Mouse (Mus musculus) megakaryocyte, adult 5-6 weeks (primary cell): ENCODE measurements around the gene Agpat3. TPM values are rescaled to one million over a fixed set of nuclear protein-coding genes. Genes with fewer than 3 reads are reported as not detected.

Experiments
- ATAC-seq: 2 replicates; pipeline ENCODE4 v1.8.0; 2016; ENCODE audit warnings: mild to moderate bottlenecking, inconsistent platforms; ENCODE audit not compliant: poor library complexity, severe bottlenecking
- total RNA-seq, 2 experiments: library from RNA; stranded (forward) in 1 of 2; stranded (reverse) in 1 of 2; fragments of 153-499, 151-499 nt in 1 of 2; fragments of 221-1000, 200-1000 nt in 1 of 2; gene quantifications; 2 replicates each; pipeline versions ENCODE4 v1.2.3 to v1.2.4; 2015 to 2017

The Agpat3 gene
- total RNA-seq, 2 experiments from 2014 or later = 2.4 to 2.8 TPM

- no peak for ATAC-seq
Observed at GRCm38 (mm10) chr10:78325916-78326647, 26.2 kb downstream of the Agpat3 start.

- ATAC-seq = no peak
Observed at GRCm38 (mm10) chr10:78324556-78325164, 27.6 kb downstream of the Agpat3 start.

- no peak for ATAC-seq
Observed at GRCm38 (mm10) chr10:78323214-78323880, 28.9 kb downstream of the Agpat3 start.

- ATAC-seq = no peak
Observed at GRCm38 (mm10) chr10:78322806-78323205, 29.5 kb downstream of the Agpat3 start.

- ATAC-seq = no peak
Observed at GRCm38 (mm10) chr10:78321133-78321757, 31.0 kb downstream of the Agpat3 start.

GRCm38 (mm10) chr10:78320526-78320925 lies 31.8 kb downstream of the Agpat3 start:
- ATAC-seq = no peak

GRCm38 (mm10) chr10:78319940-78320339 lies 32.3 kb downstream of the Agpat3 start:
- no peak for ATAC-seq

GRCm38 (mm10) chr10:78317270-78317923 lies 34.9 kb downstream of the Agpat3 start:
- no peak for ATAC-seq

GRCm38 (mm10) chr10:78316228-78317087 lies 35.8 kb downstream of the Agpat3 start:
- no peak for ATAC-seq

- no peak for ATAC-seq
Observed at GRCm38 (mm10) chr10:78315145-78315544, 37.1 kb downstream of the Agpat3 start.

GRCm38 (mm10) chr10:78311886-78312635 lies 40.2 kb downstream of the Agpat3 start:
- ATAC-seq = no peak

GRCm38 (mm10) chr10:78310747-78311267 lies 41.5 kb downstream of the Agpat3 start:
- no peak for ATAC-seq

- no peak for ATAC-seq
Observed at GRCm38 (mm10) chr10:78308617-78309016, 43.7 kb downstream of the Agpat3 start.

- ATAC-seq = no peak
Observed at GRCm38 (mm10) chr10:78307391-78307790, 44.9 kb downstream of the Agpat3 start.

GRCm38 (mm10) chr10:78306027-78306426 lies 46.3 kb downstream of the Agpat3 start:
- no peak for ATAC-seq

- ATAC-seq = no peak
Observed at GRCm38 (mm10) chr10:78304996-78305395, 47.3 kb downstream of the Agpat3 start.

GRCm38 (mm10) chr10:78303675-78304074 lies 48.6 kb downstream of the Agpat3 start:
- peak; percentile 80 for ATAC-seq

- ATAC-seq = no peak
Observed at GRCm38 (mm10) chr10:78300061-78300460, 52.2 kb downstream of the Agpat3 start.
